Mouse (Mus musculus) hindbrain, embryonic 11.5 days (tissue): ENCODE data around the gene Tnrc6a. TPM values are rescaled to one million over a fixed set of nuclear protein-coding genes. Genes with fewer than 3 reads are reported as not detected.

ENCODE experiments used
- ATAC-seq: fragments of 200-750 bp; cut with Nextera tagmentation; 2 replicates; pipeline ENCODE4 v1.8.0; 2017; ENCODE audit warnings: mild to moderate bottlenecking, moderate TSS enrichment, moderate library complexity; ENCODE audit not compliant: low FRiP score
- DNase-seq: peaks from one replicate; pipeline ENCODE4 v3.0.0-alpha.2; 2015; ENCODE audit warnings: low spot score
- H3K27ac ChIP-seq: fragments of 300-500 bp; sonication (generic); 2 replicates; pipeline ENCODE4 v1.5.1; 2014; ENCODE audit warnings: mild to moderate bottlenecking, low read depth, low read length
- H3K27me3 ChIP-seq: fragments of 300-500 bp; sonication (generic); 2 replicates; pipeline ENCODE4 v1.6.1; 2014; ENCODE audit warnings: mild to moderate bottlenecking, low read length, moderate library complexity, mixed read lengths; ENCODE audit not compliant: control insufficient read depth, insufficient read depth
- H3K36me3 ChIP-seq: fragments of 300-500 bp; sonication (generic); 2 replicates; pipeline ENCODE4 v1.6.1; 2014; ENCODE audit warnings: mild to moderate bottlenecking, low read length, moderate library complexity, mixed read lengths; ENCODE audit not compliant: control insufficient read depth, insufficient read depth
- H3K4me1 ChIP-seq: fragments of 300-500 bp; sonication (generic); replicated peaks from 2 replicates; pipeline ENCODE4 v1.6.1; 2014; ENCODE audit warnings: low read length, mixed read lengths; ENCODE audit not compliant: control insufficient read depth, insufficient read depth
- H3K4me2 ChIP-seq: fragments of 300-500 bp; sonication (generic); replicated peaks from 2 replicates; pipeline ENCODE4 v1.6.1; 2014; ENCODE audit warnings: mild to moderate bottlenecking, low read depth, low read length
- H3K4me3 ChIP-seq: fragments of 300-500 bp; sonication (generic); 2 replicates; pipeline ENCODE4 v1.5.1; 2014; ENCODE audit warnings: low read depth, low read length
- H3K9ac ChIP-seq: fragments of 300-500 bp; sonication (generic); 2 replicates; pipeline ENCODE4 v1.6.1; 2014; ENCODE audit warnings: low read depth, low read length
- H3K9me3 ChIP-seq: fragments of 300-500 bp; sonication (generic); 2 replicates; pipeline ENCODE4 v1.6.1; 2016; ENCODE audit warnings: low read length; ENCODE audit not compliant: control insufficient read depth
- WGBS: fragments of 180-500 bp; shearing (Covaris S2); extraction: QIAGEN DNeasy Blood & Tissue Kit; methylation state at CpG from one replicate; pipeline ENCODE4 v1.1.7; 2014; 5-methylcytosine and 5-hydroxymethylcytosine counted together
- polyA plus RNA-seq: library from polyadenylated mRNA; unstranded; fragments of >200 nt; fragmentation: Nextera tagmentation; extraction: Ambion mirVana; gene quantifications from 2 replicates; pipeline ENCODE4 v1.2.1, GENCODE M21; 2014

Gene Tnrc6a
- polyA plus RNA-seq, 1 experiment from 2014 or later = 61.3 TPM

DNA sequence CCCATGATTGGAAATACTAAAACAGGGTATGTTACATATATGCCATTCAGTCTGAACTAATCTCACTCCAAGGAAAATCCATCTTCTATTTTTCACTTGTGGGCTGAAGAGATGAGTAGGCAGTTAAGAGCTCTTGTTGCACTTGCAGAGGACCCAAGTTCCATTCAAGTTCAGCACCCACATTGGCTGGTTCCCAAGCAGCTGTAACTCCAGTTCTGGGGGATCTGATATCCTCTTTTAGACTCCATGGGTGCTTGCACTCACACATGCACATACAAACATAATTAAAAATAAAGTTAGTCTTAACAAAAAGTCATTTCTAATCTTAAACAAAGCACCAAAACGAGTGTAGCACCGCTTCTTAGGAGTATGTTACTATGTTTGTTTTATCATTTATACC is 5.4 kb downstream of the Tnrc6a start:
- no peak overlapping the region for H3K4me3 ChIP-seq
- H3K4me1 ChIP-seq = no peaks in the 10 kb centered on the region
- no peaks in the 10 kb centered on the region for H3K27me3 ChIP-seq
- H3K27ac ChIP-seq = no peak overlapping the region
- DNase-seq (no peak), ATAC-seq (no peak)
- WGBS = 86% methylated on average over 2 of the region's 2 CpGs
- no peak overlapping the region for H3K9ac ChIP-seq
- no peaks in the 10 kb centered on the region for H3K36me3 ChIP-seq
- H3K9me3 ChIP-seq = no peaks in the 10 kb centered on the region
- no peak overlapping the region for H3K4me2 ChIP-seq

DNA sequence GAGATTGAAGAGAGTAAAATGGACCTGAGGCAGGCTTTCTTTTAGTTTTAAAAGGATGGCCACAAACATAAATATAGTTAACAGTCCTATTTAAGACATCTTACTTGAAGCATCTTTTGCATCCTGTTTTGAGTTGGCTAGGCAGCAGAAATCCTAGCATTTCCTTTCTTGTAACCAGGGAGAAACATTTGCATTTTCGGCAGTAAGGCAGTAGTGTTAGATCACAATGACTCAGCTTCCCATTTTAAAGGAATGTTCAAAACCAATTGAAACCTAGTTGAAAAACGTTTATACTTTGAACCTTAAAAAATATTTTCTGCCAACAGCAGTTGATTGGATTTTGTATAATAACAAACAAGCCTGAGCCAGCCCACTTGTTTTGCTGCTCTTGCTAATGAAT is 6.5 kb downstream of the Tnrc6a start:
- Histone ChIP-seq H3K9ac (no peak overlapping the region), H3K4me1 (no peaks in the 10 kb centered on the region), H3K27me3 (no peaks in the 10 kb centered on the region), H3K4me2 (no peak overlapping the region), H3K27ac (no peak overlapping the region), H3K9me3 (no peaks in the 10 kb centered on the region), H3K4me3 (no peak overlapping the region), H3K36me3 (no peaks in the 10 kb centered on the region)
- ATAC-seq (no peak), DNase-seq (no peak)
- 46% methylated on average over 2 of the region's 2 CpGs for WGBS

GRCm38 (mm10) chr7:123132401-123132800 is 8.7 kb downstream of the Tnrc6a start:
- Histone ChIP-seq H3K36me3 (no peaks in the 10 kb centered on the region), H3K27ac (no peak overlapping the region), H3K9me3 (no peaks in the 10 kb centered on the region), H3K9ac (no peak overlapping the region), H3K4me1 (no peaks in the 10 kb centered on the region), H3K4me2 (no peak overlapping the region), H3K4me3 (no peak overlapping the region), H3K27me3 (no peaks in the 10 kb centered on the region)
- DNase-seq (no peak), ATAC-seq (no peak)
- 76% methylated on average over 2 of the region's 2 CpGs for WGBS

GRCm38 (mm10) chr7:123134876-123135275 is 11.2 kb downstream of the Tnrc6a start:
- ATAC-seq (no peak), DNase-seq (no peak)
- Histone ChIP-seq H3K4me1 (no peaks in the 10 kb centered on the region), H3K27ac (no peak overlapping the region), H3K27me3 (no peaks in the 10 kb centered on the region), H3K4me3 (no peak overlapping the region), H3K9me3 (no peaks in the 10 kb centered on the region), H3K36me3 (no peaks in the 10 kb centered on the region), H3K9ac (no peak overlapping the region), H3K4me2 (no peak overlapping the region)
- whole genome bisulfite sequencing = 69% methylated on average over 2 of the region's 2 CpGs

DNA sequence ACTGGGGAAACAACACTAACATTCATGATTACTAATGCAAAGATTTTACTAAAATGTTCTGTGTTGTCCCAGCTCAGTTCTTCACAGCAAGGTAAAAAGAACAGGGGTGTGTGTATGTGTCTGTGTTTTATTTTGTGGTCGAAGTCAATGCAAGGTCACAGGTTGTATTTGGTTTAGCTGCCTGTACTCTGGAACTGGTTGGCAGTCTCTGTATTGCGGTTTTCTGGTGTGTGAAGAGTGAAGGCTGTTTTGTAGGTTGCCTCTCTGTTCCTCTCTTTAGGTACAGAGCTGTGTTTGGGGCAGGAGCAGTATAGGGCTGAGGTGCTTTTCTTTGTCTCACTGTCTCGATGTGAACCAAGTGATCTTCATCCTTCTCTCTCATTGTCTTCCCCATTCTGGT is 12.0 kb downstream of the Tnrc6a start:
- Histone ChIP-seq H3K4me1 (no peaks in the 10 kb centered on the region), H3K4me2 (no peak overlapping the region), H3K27ac (no peak overlapping the region), H3K27me3 (no peaks in the 10 kb centered on the region), H3K9ac (no peak overlapping the region), H3K9me3 (no peaks in the 10 kb centered on the region), H3K36me3 (no peaks in the 10 kb centered on the region), H3K4me3 (no peak overlapping the region)
- ATAC-seq (no peak), DNase-seq (no peak)
- WGBS = 78% methylated on average over 3 of the region's 3 CpGs

DNA sequence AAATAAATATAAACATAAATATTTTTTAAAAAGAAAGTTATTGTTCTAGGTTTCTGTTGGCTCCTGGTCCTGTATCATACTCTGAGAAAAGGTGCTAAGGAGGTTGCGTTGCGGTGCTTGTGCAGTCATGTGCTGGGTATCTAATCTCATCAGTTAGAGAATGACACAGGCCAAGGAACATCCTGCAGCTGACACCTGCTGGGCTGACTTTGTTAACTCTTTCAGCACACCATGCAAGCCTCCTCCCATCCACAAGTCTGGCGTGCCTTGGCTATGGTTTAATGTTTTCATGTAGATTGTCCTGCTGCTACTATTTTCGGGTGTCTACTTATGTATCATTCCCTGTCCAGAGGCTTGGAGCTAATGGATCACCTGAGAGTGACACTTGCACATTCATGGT is 14.3 kb downstream of the Tnrc6a start:
- Histone ChIP-seq H3K36me3 (no peaks in the 10 kb centered on the region), H3K9me3 (no peaks in the 10 kb centered on the region), H3K4me1 (no peaks in the 10 kb centered on the region), H3K4me2 (no peak overlapping the region), H3K9ac (no peak overlapping the region), H3K4me3 (no peak overlapping the region), H3K27me3 (no peaks in the 10 kb centered on the region), H3K27ac (no peak overlapping the region)
- WGBS = 87% methylated on average over 4 of the region's 4 CpGs
- ATAC-seq (no peak), DNase-seq (no peak)

- H3K9me3 ChIP-seq = no peaks in the 10 kb centered on the region
- no peaks in the 10 kb centered on the region for H3K27me3 ChIP-seq
- DNase-seq (no peak), ATAC-seq (no peak)
- no peak overlapping the region for H3K4me3 ChIP-seq
- no peak overlapping the region for H3K4me2 ChIP-seq
- H3K9ac ChIP-seq = no peak overlapping the region
- 0 out of 2 replicates have a peak, but pooled peaks cover 2% of the 10 kb centered on the region for H3K36me3 ChIP-seq
- no peaks in the 10 kb centered on the region for H3K4me1 ChIP-seq
- WGBS = 93% methylated on average over 10 of the region's 10 CpGs
- no peak overlapping the region for H3K27ac ChIP-seq
Observed at GRCm38 (mm10) chr7:123146141-123146846, 22.6 kb downstream of the Tnrc6a start.

DNA sequence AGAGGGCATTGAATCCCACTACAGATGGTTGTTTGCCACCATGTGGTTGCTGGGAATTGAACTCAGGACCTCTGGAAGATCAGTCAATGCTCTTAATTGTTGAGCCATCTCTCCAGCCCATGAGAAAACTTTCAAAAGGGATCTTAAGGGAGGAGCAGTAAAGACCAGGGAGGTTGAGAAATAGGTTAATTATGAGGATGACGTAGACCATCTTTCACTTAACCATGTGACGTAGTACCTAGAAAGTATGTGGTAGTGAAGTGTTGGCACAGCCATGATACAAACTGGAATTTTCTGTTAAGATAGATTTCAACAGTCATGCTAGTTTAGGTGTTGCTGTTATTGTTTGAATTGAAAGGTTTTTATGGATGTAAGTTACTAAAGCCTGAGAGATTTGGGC is 24.1 kb downstream of the Tnrc6a start:
- WGBS = 99% methylated on average over 2 of the region's 2 CpGs
- Histone ChIP-seq H3K36me3 (0 out of 2 replicates have a peak, but pooled peaks cover 2% of the 10 kb centered on the region), H3K27me3 (no peaks in the 10 kb centered on the region), H3K4me1 (no peaks in the 10 kb centered on the region), H3K27ac (no peak overlapping the region), H3K4me2 (no peak overlapping the region), H3K4me3 (no peak overlapping the region), H3K9ac (no peak overlapping the region), H3K9me3 (no peaks in the 10 kb centered on the region)
- no peak for ATAC-seq
- DNase-seq = no peak

GRCm38 (mm10) chr7:123148935-123149334 is 25.2 kb downstream of the Tnrc6a start:
- Histone ChIP-seq H3K9me3 (no peaks in the 10 kb centered on the region), H3K4me1 (no peaks in the 10 kb centered on the region), H3K27me3 (no peaks in the 10 kb centered on the region), H3K4me3 (no peak overlapping the region), H3K36me3 (0 out of 2 replicates have a peak, but pooled peaks cover 2% of the 10 kb centered on the region), H3K27ac (no peak overlapping the region), H3K9ac (no peak overlapping the region), H3K4me2 (no peak overlapping the region)
- WGBS = 91% methylated on average over 9 of the region's 9 CpGs
- DNase-seq (no peak), ATAC-seq (no peak)
